Mouse (Mus musculus) heart, postnatal 25 days (tissue): ENCODE results near the gene Krtap16-1. TPM values are rescaled to one million over a fixed set of nuclear protein-coding genes. Genes with fewer than 3 reads are reported as not detected.

ENCODE experiments used
- DNase-seq: peaks from one replicate; pipeline ENCODE4 v3.0.0; 2022; ENCODE audit warnings: low spot score
- intact Hi-C: fragments of 180-260 bp; cut with DNase I; formaldehyde crosslinking; loops from one replicate; pipeline ENCODE4 v1.15.1; 2025
- total RNA-seq, 2 experiments: library from RNA; stranded (reverse); gene quantifications; 2 replicates each; pipeline ENCODE4 v1.2.3; 2021

Krtap16-1 gene
- total RNA-seq, 2 experiments from 2014 or later = not detected

- intact Hi-C loops = no loop called here
- no peak for DNase-seq
Measured at GRCm38 (mm10) chr11:99965961-99966360, 20.4 kb downstream of the Krtap16-1 start.

GRCm38 (mm10) chr11:99964213-99964612 lies 22.2 kb downstream of the Krtap16-1 start:
- intact Hi-C loops = no loop called here
- no peak for DNase-seq

GRCm38 (mm10) chr11:99948175-99948574 lies 38.2 kb downstream of the Krtap16-1 start, which contains the start of gene Krtap9-5:
Gene Krtap9-5, plus strand, starts transcription at chr11:99948475.
- intact Hi-C loops = no loop called here

GRCm38 (mm10) chr11:99937751-99938264 lies 48.6 kb downstream of the Krtap16-1 start:
- DNase-seq = no peak
- intact Hi-C loops = no loop called here

More at GRCm38 (mm10) chr11:99948175-99948574, 38.2 kb downstream of the Krtap16-1 start, which contains the start of gene Krtap9-5:
- DNase-seq = no peak

- intact Hi-C loops = no loop called here
- no peak for DNase-seq
Measured at GRCm38 (mm10) chr11:99935991-99936390, 50.4 kb downstream of the Krtap16-1 start, which contains the start of gene Krtap31-2. Gene Krtap31-2, plus strand, starts transcription at chr11:99936291.

Other genes with a start within 250 kb of the Krtap16-1 start
- gene Gm11595, start 213.7 kb downstream of the Krtap16-1 start, total RNA-seq = not detected
- not detected for gene Krtap4-8, start 205.9 kb downstream of the Krtap16-1 start, total RNA-seq
- gene Krtap4-9, start 201.4 kb downstream of the Krtap16-1 start, total RNA-seq = not detected
- gene Gm11596, start 193.1 kb downstream of the Krtap16-1 start, total RNA-seq = not detected
- not detected for gene Gm11569, start 187.7 kb downstream of the Krtap16-1 start, total RNA-seq
- not detected for gene Gm11554, start 182.2 kb downstream of the Krtap16-1 start, total RNA-seq
- not detected for gene Krtap4-13, start 176.7 kb downstream of the Krtap16-1 start, total RNA-seq
- not detected for gene Gm11564, start 170.9 kb downstream of the Krtap16-1 start, total RNA-seq
- not detected for gene 2300003K06Rik, start 148.5 kb downstream of the Krtap16-1 start, total RNA-seq
- not detected for gene Krtap4-16, start 135.0 kb downstream of the Krtap16-1 start, total RNA-seq
- gene Gm11568, start 128.7 kb downstream of the Krtap16-1 start, total RNA-seq = not detected
- gene Gm11559, start 122.1 kb downstream of the Krtap16-1 start, total RNA-seq = not detected
- gene Krtap9-1, start 113.2 kb downstream of the Krtap16-1 start, total RNA-seq = not detected
- not detected for gene Gm11567, start 107.4 kb downstream of the Krtap16-1 start, total RNA-seq
- gene Krtap31-1, start 78.7 kb downstream of the Krtap16-1 start, total RNA-seq = not detected
- gene Gm11565, start 71.8 kb downstream of the Krtap16-1 start, total RNA-seq = not detected
- gene Krtap31-2, start 50.3 kb downstream of the Krtap16-1 start, total RNA-seq = not detected
- gene Krtap9-5, start 38.1 kb downstream of the Krtap16-1 start, total RNA-seq = not detected
- gene Krtap29-1, start 7.5 kb downstream of the Krtap16-1 start, total RNA-seq = not detected
- gene Krtap17-1, start 7.4 kb upstream of the Krtap16-1 start, total RNA-seq = not detected
- not detected for gene Krt33a, start 29.6 kb upstream of the Krtap16-1 start, total RNA-seq
- gene Krt33b, start 43.3 kb upstream of the Krtap16-1 start, total RNA-seq = not detected
- not detected for gene Krt34, start 55.0 kb upstream of the Krtap16-1 start, total RNA-seq
- gene Krt31, start 64.0 kb upstream of the Krtap16-1 start, total RNA-seq = not detected
- not detected for gene Krt32, start 101.6 kb upstream of the Krtap16-1 start, total RNA-seq
- not detected for gene Krt35, start 109.6 kb upstream of the Krtap16-1 start, total RNA-seq
- not detected for gene Krt36, start 119.0 kb upstream of the Krtap16-1 start, total RNA-seq
- not detected for gene Krt13, start 135.0 kb upstream of the Krtap16-1 start, total RNA-seq
- not detected for gene Krt15, start 149.3 kb upstream of the Krtap16-1 start, total RNA-seq
- 10 to 100 TPM in 1 of 2 experiments, 1 to 10 TPM in 1; 9.8 to 16.4 TPM for gene Krt19, start 162.1 kb upstream of the Krtap16-1 start, total RNA-seq
- not detected for gene Krt9, start 206.6 kb upstream of the Krtap16-1 start, total RNA-seq
- under 1 TPM; 0.73 to 0.78 TPM for gene Krt14, start 221.0 kb upstream of the Krtap16-1 start, total RNA-seq